Mouse (Mus musculus) hindbrain, embryonic 14.5 days (tissue): ENCODE results near the gene Wdr93. TPM values are rescaled to one million over a fixed set of nuclear protein-coding genes. Genes with fewer than 3 reads are reported as not detected.

Experiments used
- ATAC-seq: fragments of 200-750 bp; cut with Nextera tagmentation; 2 replicates; pipeline ENCODE4 v1.8.0; 2017; ENCODE audit warnings: moderate number of reproducible peaks, mild to moderate bottlenecking, moderate TSS enrichment, moderate library complexity; ENCODE audit not compliant: low FRiP score
- DNase-seq: peaks from one replicate; pipeline ENCODE4 v3.0.0-alpha.2; 2015; ENCODE audit warnings: low spot score
- H3K27ac ChIP-seq: fragments of 300-500 bp; sonication (generic); 2 replicates; pipeline ENCODE4 v1.5.1; 2014; ENCODE audit warnings: mild to moderate bottlenecking, moderate library complexity
- H3K27me3 ChIP-seq: fragments of 300-500 bp; sonication (generic); 2 replicates; pipeline ENCODE4 v1.6.1; 2014; ENCODE audit warnings: mild to moderate bottlenecking, low read length, mixed read lengths; ENCODE audit not compliant: control insufficient read depth, insufficient read depth
- H3K36me3 ChIP-seq: fragments of 300-500 bp; sonication (generic); replicated peaks from 2 replicates; pipeline ENCODE4 v1.6.1; 2014; ENCODE audit not compliant: control insufficient read depth, insufficient read depth
- H3K4me1 ChIP-seq: fragments of 300-500 bp; sonication (generic); replicated peaks from 2 replicates; pipeline ENCODE4 v1.6.1; 2014; ENCODE audit warnings: antibody characterized with exemption, low read length, mixed read lengths; ENCODE audit not compliant: control insufficient read depth, insufficient read depth
- H3K4me2 ChIP-seq: fragments of 300-500 bp; sonication (generic); replicated peaks from 2 replicates; pipeline ENCODE4 v1.6.1; 2014; ENCODE audit warnings: mild to moderate bottlenecking, moderate library complexity
- H3K4me3 ChIP-seq: fragments of 300-500 bp; sonication (generic); replicated peaks from 2 replicates; pipeline ENCODE4 v1.5.1; 2014; ENCODE audit warnings: mild to moderate bottlenecking, low read length
- H3K9ac ChIP-seq: fragments of 300-500 bp; sonication (generic); 2 replicates; pipeline ENCODE4 v1.6.1; 2014
- H3K9me3 ChIP-seq: fragments of 300-500 bp; sonication (generic); 2 replicates; pipeline ENCODE4 v1.6.1; 2016; ENCODE audit warnings: low read length; ENCODE audit not compliant: control insufficient read depth
- WGBS: fragments of 180-500 bp; shearing (Covaris S2); extraction: QIAGEN DNeasy Blood & Tissue Kit; methylation state at CpG from one replicate; pipeline ENCODE4 v1.1.7; 2014; 5-methylcytosine and 5-hydroxymethylcytosine counted together
- polyA plus RNA-seq: library from polyadenylated mRNA; unstranded; fragments of >200 nt; fragmentation: Nextera tagmentation; extraction: Ambion mirVana; gene quantifications from 2 replicates; pipeline ENCODE4 v1.2.1, GENCODE M21; 2014

Gene Wdr93
- polyA plus RNA-seq, 1 experiment from 2014 or later: 1.0 TPM

GRCm38 (mm10) chr7:79831585-79831984 lies 88.6 kb downstream of the Wdr93 start:
- Histone ChIP-seq H3K27ac (no peak overlapping the region), H3K9ac (no peak overlapping the region), H3K4me1 (no peaks in the 10 kb centered on the region), H3K9me3 (no peaks in the 10 kb centered on the region), H3K4me2 (no peak overlapping the region), H3K36me3 (no peaks in the 10 kb centered on the region), H3K4me3 (no peak overlapping the region), H3K27me3 (no peaks in the 10 kb centered on the region)
- DNase-seq (no peak), ATAC-seq (no peak)
- 72% methylated on average over 6 of the region's 6 CpGs for WGBS

- H3K27me3 ChIP-seq: no peaks in the 10 kb centered on the region
- H3K4me3 ChIP-seq: no peak overlapping the region
- ATAC-seq (no peak), DNase-seq (no peak)
- no peak overlapping the region for H3K4me2 ChIP-seq
- no peak overlapping the region for H3K9ac ChIP-seq
- no peak overlapping the region for H3K27ac ChIP-seq
- H3K9me3 ChIP-seq: no peaks in the 10 kb centered on the region
- H3K36me3 ChIP-seq: no peaks in the 10 kb centered on the region
- no peaks in the 10 kb centered on the region for H3K4me1 ChIP-seq
These were observed 90.0 kb downstream of the Wdr93 start for GRCm38 (mm10) chr7:79832980-79833379.

DNA sequence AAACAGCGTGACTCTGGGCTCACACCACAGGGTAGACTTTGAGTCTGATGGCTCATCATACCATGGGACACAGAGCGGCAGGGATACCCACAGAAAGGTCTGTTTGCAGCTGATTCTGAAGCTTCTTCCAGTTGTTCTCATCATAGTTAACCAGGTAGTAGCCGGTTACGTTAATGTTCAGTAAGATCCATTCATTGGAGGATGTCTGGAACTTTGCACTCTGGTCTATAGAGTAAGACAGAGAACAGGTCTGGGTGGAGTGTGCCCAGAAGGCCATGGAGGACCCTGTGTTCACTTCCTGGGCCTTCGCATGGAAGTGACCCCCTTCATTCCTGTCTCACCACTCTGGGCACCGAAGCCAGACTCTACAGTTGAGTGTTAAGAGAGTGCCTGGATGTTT lies 92.2 kb downstream of the Wdr93 start:
- Histone ChIP-seq H3K27ac (no peak overlapping the region), H3K9ac (no peak overlapping the region), H3K4me1 (no peaks in the 10 kb centered on the region), H3K4me2 (no peak overlapping the region), H3K9me3 (no peaks in the 10 kb centered on the region), H3K4me3 (no peak overlapping the region), H3K36me3 (no peaks in the 10 kb centered on the region), H3K27me3 (no peaks in the 10 kb centered on the region)
- no peak for ATAC-seq
- 96% methylated on average over 6 of the region's 6 CpGs for WGBS
- no peak for DNase-seq

Other genes starting within 250 kb of the Wdr93 start
- 3.7 and 5.0 TPM in 2 replicates for gene Rhcg, start 125.5 kb upstream of the Wdr93 start, polyA plus RNA-seq
- gene Ticrr, start 83.0 kb upstream of the Wdr93 start, polyA plus RNA-seq: 1.8 and 2.8 TPM in 2 replicates
- gene Kif7, start 27.4 kb upstream of the Wdr93 start, polyA plus RNA-seq: 1.8 and 2.0 TPM in 2 replicates
- gene Plin1, start 10.3 kb upstream of the Wdr93 start, polyA plus RNA-seq: 0.19 and 0.26 TPM in 2 replicates
- 14.3 and 14.4 TPM in 2 replicates for gene Pex11a, start within 50 bp of the Wdr93 start, polyA plus RNA-seq
- 0.16 TPM in 1 of 2 replicates, not detected in the other for gene Mesp1, start 50.6 kb downstream of the Wdr93 start, polyA plus RNA-seq
- gene Mesp2, start 67.6 kb downstream of the Wdr93 start, polyA plus RNA-seq: 1.3 and 1.4 TPM in 2 replicates
- 4.2 and 6.6 TPM in 2 replicates for gene Anpep, start 117.9 kb downstream of the Wdr93 start, polyA plus RNA-seq
- gene Ap3s2, start 177.5 kb downstream of the Wdr93 start, polyA plus RNA-seq: 46.4 and 49.0 TPM in 2 replicates
- 18.7 and 19.8 TPM in 2 replicates for gene Arpin, start 192.2 kb downstream of the Wdr93 start, polyA plus RNA-seq